12 mouse cellular contexts compared by ENCODE assay signal in the genomic region with DNA sequence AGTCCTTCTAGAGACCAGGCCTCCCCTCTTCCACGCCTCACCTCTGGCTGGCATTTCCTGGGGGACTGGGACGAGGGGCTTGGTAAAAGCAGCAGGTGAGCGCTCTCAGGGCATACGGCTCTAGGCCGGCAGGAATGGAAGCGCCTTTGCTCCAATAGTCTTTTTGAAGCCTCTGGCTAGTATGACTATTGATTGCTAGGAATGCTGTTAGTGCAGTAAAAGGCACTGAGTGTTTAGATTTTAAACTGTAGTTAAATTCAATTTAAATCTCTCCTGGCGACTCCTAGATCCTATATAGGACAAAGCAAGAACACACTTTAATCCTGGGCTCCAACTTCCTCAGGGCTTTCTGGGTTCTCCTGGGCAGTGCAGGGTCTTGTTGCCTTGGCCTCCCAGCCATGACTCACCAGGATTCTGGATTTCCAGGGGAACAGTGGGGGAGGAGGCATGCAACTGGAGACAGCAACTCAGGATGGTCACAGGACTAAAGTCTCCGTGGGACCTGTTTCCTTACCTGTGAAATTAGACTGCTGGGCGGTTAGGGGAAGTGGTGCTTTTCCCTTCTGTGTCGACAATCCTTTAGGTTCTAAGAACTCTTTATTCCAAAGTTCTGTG. TPM values are rescaled to one million over a fixed set of nuclear protein-coding genes. Genes with fewer than 3 reads are reported as not detected.
A peak's percentile ranks its signal among the peaks of the same experiment; 100 is the strongest.
DNase-seq lines count a peak whose midpoint lies in the region; ATAC-seq and TF ChIP-seq lines count a peak whose summit lies in the region.
"Had no signal": no experiment of that assay in that cellular context is flagged by ENCODE, and none has a peak within 500 bp of the region (broad histone marks: within the 10 kb centered on the region; RNA-seq: fewer than 3 reads in every experiment).

No protein-coding gene starts in this region.

- no peak overlapping the region for H3K4me3 ChIP-seq in heart, embryonic 11.5 days (ENCODE audit: low read depth, low read length)
- H3K4me3 ChIP-seq in lung, embryonic 14.5 days (ENCODE audit: low read depth, low read length) = no peak overlapping the region
- H3K4me3 ChIP-seq in embryonic facial prominence, embryonic 11.5 days (ENCODE audit: low read depth, low read length) = 0 out of 2 replicates have a peak overlapping the region, but pooled peaks have one; percentile 5
- no peak overlapping the region for H3K4me3 ChIP-seq in midbrain, embryonic 13.5 days (replicated peaks)

- ATAC-seq in heart, embryonic 11.5 days (replicated peaks; ENCODE audit: insufficient number of reproducible peaks, low FRiP score, low TSS enrichment) = no peak
- ATAC-seq in lung, embryonic 14.5 days (ENCODE audit: insufficient read depth) = no peak
- ATAC-seq in embryonic facial prominence, embryonic 11.5 days (replicated peaks; ENCODE audit: insufficient number of reproducible peaks, low FRiP score, low TSS enrichment, low read depth) = no peak
- ATAC-seq in midbrain, embryonic 13.5 days = no peak
- ATAC-seq: forebrain, embryonic 16.5 days had no signal

- peak overlapping the region; percentile 46; the same call in 1 of the 2 replicates for H3K27ac ChIP-seq in heart, embryonic 11.5 days (ENCODE audit: low read depth, low read length)
- H3K27ac ChIP-seq in lung, embryonic 14.5 days (ENCODE audit: low read depth) = peak overlapping the region; percentile 40; the same call in 1 of the 2 replicates
- H3K27ac ChIP-seq in embryonic facial prominence, embryonic 11.5 days (replicated peaks; ENCODE audit: low read depth, low read length) = no peak overlapping the region
- H3K27ac ChIP-seq in midbrain, embryonic 13.5 days = no peak overlapping the region

- H3K9ac ChIP-seq in heart, embryonic 11.5 days (ENCODE audit: low read depth, low read length) = peak overlapping the region; percentile 43; the same call in 1 of the 2 replicates
- H3K9ac ChIP-seq in lung, embryonic 14.5 days = no peak overlapping the region
- no peak overlapping the region for H3K9ac ChIP-seq in embryonic facial prominence, embryonic 11.5 days (replicated peaks; ENCODE audit: low read length)
- no peak overlapping the region for H3K9ac ChIP-seq in midbrain, embryonic 13.5 days (replicated peaks)

- peaks cover 26% of the 10 kb centered on the region for H3K4me1 ChIP-seq in heart, embryonic 11.5 days (ENCODE audit: control insufficient read depth, insufficient read depth, low read length)
- H3K4me1 ChIP-seq in lung, embryonic 14.5 days (ENCODE audit: insufficient read depth) = no peaks in the 10 kb centered on the region
- peaks cover 3% of the 10 kb centered on the region for H3K4me1 ChIP-seq in embryonic facial prominence, embryonic 11.5 days (ENCODE audit: control insufficient read depth, insufficient read depth, low read length)
- peaks cover 43% of the 10 kb centered on the region for H3K4me1 ChIP-seq in midbrain, embryonic 13.5 days (replicated peaks)

- no peaks in the 10 kb centered on the region for H3K9me3 ChIP-seq in heart, embryonic 11.5 days (replicated peaks; ENCODE audit: control insufficient read depth, low read length)
- no peaks in the 10 kb centered on the region for H3K9me3 ChIP-seq in lung, embryonic 14.5 days (ENCODE audit: low read depth, low read length)
- no peaks in the 10 kb centered on the region for H3K9me3 ChIP-seq in embryonic facial prominence, embryonic 11.5 days (replicated peaks; ENCODE audit: control insufficient read depth, low read length)
- H3K9me3 ChIP-seq in midbrain, embryonic 13.5 days = no peaks in the 10 kb centered on the region

- TF ChIP-seq CTCF in lung, embryonic 14.5 days (IDR thresholded peaks at IDR 0.05; ENCODE audit: low read depth) = no peak

- H3K4me2 ChIP-seq in heart, embryonic 11.5 days = peak overlapping the region; percentile 71
- peak overlapping the region; percentile 33; the same call in 1 of the 2 replicates for H3K4me2 ChIP-seq in lung, embryonic 14.5 days
- H3K4me2 ChIP-seq in embryonic facial prominence, embryonic 11.5 days (ENCODE audit: low read depth, low read length) = peak overlapping the region; percentile 24; the same call in 1 of the 2 replicates
- H3K4me2 ChIP-seq in midbrain, embryonic 13.5 days (replicated peaks) = peak overlapping the region; percentile 64; the same call in 1 of the 2 replicates

- DNase-seq in heart, adult 8-10 months (ENCODE audit: low spot score) = no peak
- DNase-seq in lung, embryonic 14.5 days = no peak
- no peak for DNase-seq in lung, adult 18-20 months
- DNase-seq in embryonic facial prominence, embryonic 11.5 days (ENCODE audit: low spot score) = peak; percentile 38
- no peak for DNase-seq in T-cell, adult 2 months (ENCODE audit: low spot score)
- DNase-seq in layer of hippocampus, adult 9-10 months (ENCODE audit: low spot score) = no peak

- peaks cover 79% of the 10 kb centered on the region for H3K27me3 ChIP-seq in heart, embryonic 11.5 days (ENCODE audit: control insufficient read depth, insufficient read depth, low read length)
- H3K27me3 ChIP-seq in lung, embryonic 14.5 days (ENCODE audit: insufficient read depth, low read length) = peaks cover 85% of the 10 kb centered on the region
- peaks cover 54% of the 10 kb centered on the region for H3K27me3 ChIP-seq in embryonic facial prominence, embryonic 11.5 days (ENCODE audit: control insufficient read depth, insufficient read depth, low read length)
- peaks cover 98% of the 10 kb centered on the region for H3K27me3 ChIP-seq in midbrain, embryonic 13.5 days

- 22% methylated on average over 10 of the region's 10 CpGs for WGBS in heart, embryonic 11.5 days (ENCODE audit: insufficient replicate concordance)
- 15% methylated on average over 10 of the region's 10 CpGs for WGBS in lung, embryonic 14.5 days
- WGBS in embryonic facial prominence, embryonic 11.5 days = 5% methylated on average over 10 of the region's 10 CpGs
- 6% methylated on average over 10 of the region's 10 CpGs for WGBS in midbrain, embryonic 13.5 days

- H3K36me3 ChIP-seq in heart, embryonic 11.5 days (ENCODE audit: control insufficient read depth, insufficient read depth, low read length) = no peaks in the 10 kb centered on the region
- H3K36me3 ChIP-seq in lung, embryonic 14.5 days (ENCODE audit: insufficient read depth) = no peaks in the 10 kb centered on the region
- H3K36me3 ChIP-seq in embryonic facial prominence, embryonic 11.5 days (replicated peaks; ENCODE audit: control insufficient read depth, insufficient read depth, low read depth, low read length) = no peaks in the 10 kb centered on the region
- no peaks in the 10 kb centered on the region for H3K36me3 ChIP-seq in midbrain, embryonic 13.5 days

RNA-seq across cellular contexts. Expression of a gene that starts 10.2 kb away (rescaled TPM):
- 14.3 and 14.5 TPM in 2 replicates for polyA plus RNA-seq in heart, embryonic 11.5 days (2014; fragmentation: Nextera tagmentation; extraction: Ambion mirVana)
- 10 to 100 TPM; 13.5 to 20.0 (median 17.4) TPM for total RNA-seq in heart, adult 8-10 months (2022)
- 13.8 and 14.6 TPM in 2 replicates for polyA plus RNA-seq in lung, embryonic 14.5 days (2014; fragmentation: Nextera tagmentation; extraction: Ambion mirVana)
- 28.3 and 30.0 TPM in 2 replicates for polyA plus RNA-seq in embryonic facial prominence, embryonic 11.5 days (2014; fragmentation: Nextera tagmentation; extraction: Ambion mirVana)
- 25.7 and 38.1 TPM in 2 replicates for polyA plus RNA-seq in midbrain, embryonic 13.5 days (2015; fragmentation: Nextera tagmentation; extraction: Ambion mirVana)

RNA-seq across cellular contexts. Expression of a gene that starts 18.2 kb away (rescaled TPM):
- polyA plus RNA-seq in heart, embryonic 11.5 days (2014; fragmentation: Nextera tagmentation; extraction: Ambion mirVana) = not detected in 2 replicates
- not detected for total RNA-seq in heart, adult 8-10 months (2022)
- not detected in 2 replicates for polyA plus RNA-seq in lung, embryonic 14.5 days (2014; fragmentation: Nextera tagmentation; extraction: Ambion mirVana)
- not detected in 2 replicates for polyA plus RNA-seq in embryonic facial prominence, embryonic 11.5 days (2014; fragmentation: Nextera tagmentation; extraction: Ambion mirVana)
- not detected in 2 replicates for polyA plus RNA-seq in midbrain, embryonic 13.5 days (2015; fragmentation: Nextera tagmentation; extraction: Ambion mirVana)
- total RNA-seq: megakaryocyte-erythroid progenitor cell, adult 5-6 weeks had no signal
- polyA plus RNA-seq: brain, embryonic 14.5 days; forebrain, embryonic 16.5 days; large intestine, adult 2 months had no signal

Comparison
In these comparisons a context has a peak if more than half of its experiments do, and no peak if none do; other contexts are left out.
1. H3K27ac ChIP-seq: peak in heart, embryonic 11.5 days (single experiment) and lung, embryonic 14.5 days (single experiment); none in embryonic facial prominence, embryonic 11.5 days (single experiment) and midbrain, embryonic 13.5 days (single experiment).
2. Peak in every context shown above with its lines, with median percentiles within 50 percentile points of each other: H3K4me2 ChIP-seq.